Mouse (Mus musculus) heart, adult 9 months (tissue): Measurements from ENCODE around the gene Zbed5.
A peak's percentile ranks its signal among the peaks of the same experiment; 100 is the strongest.
"Not testable (repeated sequence)": the region's sequence is repeated elsewhere in the genome, so short reads cannot be mapped to it uniquely, and the experiment has no call there.

ENCODE experiments used
- DNase-seq, 2 experiments: peaks; one replicate each; pipeline ENCODE4 v3.0.0; 2022; ENCODE audit warnings: low spot score in 2 of 2

Zbed5 gene

DNA sequence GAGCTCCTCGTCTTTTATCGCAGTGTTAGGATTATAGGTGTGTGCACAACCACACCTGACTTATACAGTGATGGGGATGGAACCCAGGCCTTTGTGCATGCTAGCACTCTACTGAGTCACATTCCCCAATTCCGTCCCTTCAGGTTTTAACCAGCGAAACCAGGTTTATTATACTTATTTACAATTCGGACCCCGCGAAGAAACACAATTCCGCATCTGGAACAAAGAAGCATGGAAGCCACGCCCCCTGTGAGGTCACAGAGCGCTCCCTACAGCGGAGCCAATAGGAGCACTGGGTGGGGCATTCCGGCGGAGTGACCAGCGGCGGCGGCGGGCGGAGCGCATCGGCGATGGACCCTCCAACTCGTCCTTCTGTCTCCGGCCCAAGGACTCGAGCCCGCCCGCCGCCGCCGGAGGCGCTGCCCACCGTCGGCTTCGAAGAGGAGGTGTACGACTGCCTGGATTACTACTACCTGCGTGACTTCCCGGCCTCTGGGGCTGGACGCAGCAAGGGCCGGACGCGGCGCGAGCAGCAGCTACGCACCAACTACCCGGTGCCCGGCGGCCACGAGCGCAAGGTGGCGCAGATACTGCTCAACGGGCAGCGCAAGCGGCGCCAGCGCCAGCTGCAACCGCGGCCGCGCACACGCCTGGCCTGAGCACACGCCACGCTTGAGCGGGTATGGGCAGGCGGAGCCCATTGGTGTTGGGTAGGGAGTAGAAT lies 12.9 kb downstream of the Zbed5 start, which contains the start of gene Nupr1l:
TSS of gene Nupr1l (plus strand) at position 299 of the 724 bp plus-strand sequence.
- DNase-seq, result peak; percentile 87 to 89

DNA sequence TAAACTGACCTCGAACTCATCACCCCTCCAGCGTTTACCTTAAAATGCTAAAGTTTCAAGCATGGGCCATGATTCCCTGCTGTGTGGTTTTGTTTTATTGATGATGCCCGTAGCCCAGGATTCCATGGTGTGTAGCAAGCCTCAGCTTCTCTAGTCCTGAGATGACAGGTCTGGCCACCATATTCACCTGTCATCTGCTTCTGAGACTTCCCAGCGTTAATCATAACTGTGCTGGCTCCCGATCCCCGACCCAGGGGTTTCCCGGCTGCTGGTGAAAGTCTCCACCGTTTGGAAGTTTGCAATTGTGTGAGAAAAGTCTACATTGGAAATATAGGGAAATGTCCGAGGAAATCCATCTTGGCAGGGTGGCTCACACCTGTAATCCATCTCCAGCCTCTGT lies 13.6 kb downstream of the Zbed5 start:
- no peak for DNase-seq

DNA sequence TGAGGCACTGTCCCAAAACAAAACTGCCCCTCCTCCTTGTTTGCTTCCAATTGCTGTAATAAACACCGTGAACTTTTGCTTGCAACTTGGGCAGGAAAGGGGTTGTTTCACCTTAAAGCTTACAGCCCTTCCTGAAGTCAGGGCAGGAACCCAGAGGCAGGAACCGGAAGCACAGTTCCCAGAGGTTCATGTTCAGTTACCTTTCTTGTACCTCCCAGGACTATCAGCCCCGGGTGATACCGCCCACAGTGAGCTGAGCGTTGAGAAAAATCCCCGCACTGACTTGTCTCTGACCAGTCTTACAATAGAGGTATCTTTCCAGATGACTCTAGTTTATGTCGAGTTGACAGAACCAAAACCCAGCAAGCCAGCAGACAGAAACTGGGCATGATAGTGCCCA lies 14.1 kb downstream of the Zbed5 start:
- no peak for DNase-seq

DNA sequence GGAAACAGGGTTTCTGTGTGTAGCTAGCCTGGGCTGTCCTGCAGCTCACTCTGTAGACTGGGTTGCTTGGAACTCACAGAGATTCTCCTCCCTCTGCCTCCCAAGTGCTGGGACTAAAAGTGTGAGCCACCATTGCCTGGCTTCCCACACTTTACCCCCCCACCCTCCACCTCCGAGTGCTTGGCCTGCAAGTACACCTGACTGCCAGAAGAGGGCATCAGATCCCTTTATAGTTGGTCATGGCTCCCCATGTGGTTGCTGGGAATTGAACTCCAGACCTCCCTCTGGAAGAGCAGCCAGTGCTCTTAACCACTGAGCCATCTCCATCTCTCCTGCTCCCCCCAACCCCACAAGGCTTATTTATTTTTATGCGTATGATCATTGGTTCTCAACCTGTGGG lies 18.5 kb downstream of the Zbed5 start:
- DNase-seq, result no peak

DNA sequence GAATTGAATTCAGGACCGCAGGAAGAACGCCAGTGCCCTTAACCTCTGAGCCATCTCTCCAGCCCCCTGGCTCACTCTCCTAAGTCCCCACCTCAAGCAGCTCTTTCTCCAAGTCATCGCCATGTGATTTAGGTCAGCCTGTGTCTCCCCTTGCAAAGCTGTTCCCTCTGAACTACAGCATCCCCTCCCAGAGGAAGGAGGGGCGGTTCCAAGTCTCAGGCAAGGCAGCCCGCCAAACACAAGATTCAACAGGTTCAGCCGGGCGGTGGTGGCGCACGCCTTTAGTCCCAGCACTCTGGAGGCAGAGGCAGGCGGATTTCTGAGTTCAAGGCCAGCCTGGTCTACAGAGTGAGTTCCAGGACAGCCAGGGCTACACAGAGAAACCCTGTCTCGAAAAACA lies 20.0 kb downstream of the Zbed5 start:
- DNase-seq, result not testable (repeated sequence)

DNA sequence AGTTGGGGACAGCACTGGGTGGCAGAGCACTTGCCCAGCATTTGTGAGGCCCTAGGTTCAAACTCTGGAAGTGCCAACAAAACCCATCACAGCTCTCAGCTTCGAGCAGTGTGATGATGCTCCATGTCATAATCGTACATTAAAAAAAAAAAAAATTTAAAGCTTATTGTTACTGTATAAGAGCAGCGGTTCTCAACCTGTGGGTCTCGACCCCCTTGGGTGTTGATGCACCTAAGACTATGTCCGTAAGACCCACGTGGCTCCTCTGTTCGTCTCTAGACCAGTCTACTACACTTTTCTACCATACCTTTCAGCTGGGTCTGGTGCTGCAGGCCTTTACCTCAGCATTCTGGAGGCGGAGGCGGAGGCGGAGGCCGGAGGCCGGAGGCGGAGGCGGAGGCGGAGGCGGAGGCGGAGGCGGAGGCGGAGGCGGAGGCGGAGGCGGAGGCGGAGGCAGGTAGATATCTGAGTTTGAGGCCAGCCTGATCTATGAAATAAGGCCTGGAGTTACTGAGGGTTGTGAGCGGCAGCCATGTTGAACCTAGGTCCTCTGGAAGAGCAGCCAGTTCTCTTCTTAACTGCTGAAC lies 22.6 kb downstream of the Zbed5 start:
- DNase-seq, result no peak

DNA sequence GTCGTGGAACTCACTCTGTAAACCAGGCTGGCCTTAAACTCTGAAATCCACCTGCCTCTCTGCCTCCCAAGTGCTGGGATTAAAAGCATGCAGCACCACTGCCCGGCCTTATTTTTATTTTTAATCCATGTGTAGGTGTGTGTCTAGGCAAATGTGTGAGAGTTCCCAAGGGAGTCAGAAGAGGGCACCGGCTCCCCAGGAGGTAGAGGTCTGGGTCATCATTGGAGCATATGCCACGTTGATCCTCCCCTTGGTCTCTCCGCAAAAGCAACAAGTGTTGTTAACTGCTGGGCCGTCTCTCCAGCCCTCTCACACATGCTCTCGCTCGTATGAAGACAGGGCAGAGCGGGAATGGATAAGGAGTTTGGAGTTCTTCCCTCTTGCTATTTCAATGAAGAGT lies 23.2 kb downstream of the Zbed5 start:
- no peak for DNase-seq

DNA sequence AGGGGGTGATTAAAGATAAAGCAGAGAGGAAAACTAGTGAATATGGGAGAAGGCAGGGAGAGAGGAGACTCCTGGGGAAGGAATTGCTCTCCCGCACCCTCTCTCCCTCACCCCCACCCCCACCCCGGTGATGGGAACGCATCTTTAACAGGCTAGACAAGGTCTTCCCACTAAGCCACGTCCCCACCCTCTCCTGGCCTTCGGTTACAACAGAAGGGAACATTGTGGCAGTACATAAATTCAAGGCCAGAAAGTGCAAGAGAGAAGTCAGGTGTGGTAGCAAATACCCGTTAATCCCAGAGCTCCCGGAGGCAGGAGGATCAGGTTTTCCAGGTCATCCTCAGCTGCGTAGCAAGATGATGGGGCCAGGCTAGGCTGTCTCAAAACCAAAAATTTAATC lies 23.8 kb downstream of the Zbed5 start:
- no peak for DNase-seq

DNA sequence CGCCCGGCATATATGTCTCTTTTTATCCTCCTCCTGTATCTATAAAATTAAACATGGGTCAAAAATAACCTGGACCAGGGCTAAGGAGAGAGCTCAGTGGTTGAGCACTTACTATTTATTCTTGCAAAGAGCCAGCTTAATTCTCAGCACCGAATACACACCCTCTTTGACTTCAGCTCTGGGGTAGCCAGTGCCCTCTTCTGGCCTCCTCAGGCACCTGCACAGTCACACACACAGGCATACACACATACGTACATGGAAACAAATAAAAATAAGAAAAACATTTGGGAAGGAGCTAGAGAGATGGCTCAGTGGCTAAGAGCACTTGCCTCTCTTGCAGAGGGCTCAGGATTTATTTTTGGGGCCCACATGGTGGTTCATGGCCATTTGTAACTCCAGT lies 26.4 kb downstream of the Zbed5 start:
- DNase-seq, result no peak

DNA sequence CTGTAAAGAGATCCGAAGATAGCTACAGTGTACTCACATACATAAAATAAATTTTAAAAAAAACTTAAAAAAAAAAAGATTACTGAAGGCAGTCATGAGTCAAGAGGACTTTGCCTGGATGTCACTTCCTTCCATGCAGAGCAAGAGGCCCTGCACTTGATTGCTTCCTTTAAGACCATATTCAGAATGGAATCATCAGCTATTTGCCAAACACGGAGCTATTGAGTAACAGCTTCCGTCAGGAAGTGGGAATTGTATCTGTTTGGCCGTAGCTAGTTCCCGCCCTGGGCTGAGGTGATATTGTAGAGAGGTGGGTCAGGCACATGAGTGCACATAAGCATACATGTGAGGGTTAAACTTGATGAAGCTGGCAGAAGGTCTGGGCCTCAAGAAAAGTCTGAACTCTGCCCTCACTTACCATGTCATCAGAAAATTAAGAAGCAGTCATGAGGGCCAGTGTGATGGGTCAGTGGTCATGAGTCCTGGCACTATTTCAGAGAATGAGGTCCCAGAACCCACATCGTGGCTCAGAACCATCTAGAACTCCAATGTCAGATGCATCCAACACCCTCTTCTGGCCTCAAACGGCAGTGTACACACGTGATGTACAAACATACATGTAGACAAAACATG lies 29.4 kb downstream of the Zbed5 start:
- DNase-seq, result no peak

DNA sequence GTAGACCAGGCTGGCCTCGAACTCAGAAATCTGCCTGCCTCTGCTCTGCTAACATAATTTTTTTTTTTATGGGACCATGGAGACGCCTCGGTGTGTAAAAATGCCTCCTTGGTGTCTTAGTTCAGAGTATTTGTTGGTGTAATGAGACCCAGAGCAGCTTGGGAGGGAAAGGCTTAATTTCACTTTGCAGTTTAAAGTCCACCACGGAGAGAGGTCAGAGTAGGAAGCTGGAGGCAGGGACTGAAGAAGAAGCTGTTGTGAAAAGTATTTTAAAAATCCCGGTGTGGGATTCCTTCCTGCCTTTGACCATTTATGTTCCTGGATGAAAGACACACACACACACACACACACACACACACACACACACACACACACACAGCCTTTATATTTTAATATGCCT lies 30.4 kb downstream of the Zbed5 start:
- DNase-seq, result no peak

DNA sequence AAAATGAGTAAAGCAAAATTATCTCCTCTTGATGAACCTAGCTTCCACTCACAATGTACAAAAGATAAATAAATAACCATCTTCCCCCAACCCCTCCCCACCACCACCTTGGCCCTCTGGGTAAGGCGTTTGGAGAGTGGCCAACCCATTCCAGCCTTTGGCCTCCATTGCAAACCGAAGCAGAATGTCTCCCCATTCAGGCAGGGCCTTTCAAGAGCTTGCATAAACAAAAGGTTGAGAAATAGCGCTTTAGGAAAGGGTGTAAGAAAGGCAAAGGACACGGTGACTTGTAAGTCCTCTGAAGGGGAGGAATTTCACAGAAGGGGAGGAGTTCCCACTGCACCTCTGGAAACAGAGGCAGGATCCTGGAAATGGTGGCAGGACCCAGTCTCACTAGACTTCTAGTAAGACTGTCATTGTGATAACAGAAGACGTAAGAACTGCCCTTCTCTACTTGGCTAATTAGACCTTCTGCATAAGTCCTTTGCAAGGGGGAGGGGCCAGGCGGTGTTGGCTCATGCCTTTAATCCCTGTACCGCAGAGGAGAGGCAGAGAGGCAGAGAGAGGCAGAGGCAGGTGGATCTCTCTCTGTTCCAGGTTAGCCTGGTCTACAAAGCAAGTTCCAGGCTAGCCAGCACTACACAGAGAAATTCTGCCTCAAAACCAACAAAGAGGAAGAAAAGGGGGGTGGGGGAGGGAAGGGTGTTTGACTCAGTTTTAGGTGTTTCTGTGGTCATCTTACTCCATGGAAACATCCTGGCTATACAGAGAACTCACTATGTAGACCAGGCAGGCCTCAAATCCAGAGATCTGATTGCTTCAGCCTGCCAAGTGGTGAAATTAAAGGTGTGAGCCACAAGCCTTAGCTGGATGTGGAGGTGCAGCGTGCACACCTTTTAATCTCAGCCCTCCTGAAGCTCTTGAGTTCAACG lies 34.7 kb downstream of the Zbed5 start:
- no peak for DNase-seq

DNA sequence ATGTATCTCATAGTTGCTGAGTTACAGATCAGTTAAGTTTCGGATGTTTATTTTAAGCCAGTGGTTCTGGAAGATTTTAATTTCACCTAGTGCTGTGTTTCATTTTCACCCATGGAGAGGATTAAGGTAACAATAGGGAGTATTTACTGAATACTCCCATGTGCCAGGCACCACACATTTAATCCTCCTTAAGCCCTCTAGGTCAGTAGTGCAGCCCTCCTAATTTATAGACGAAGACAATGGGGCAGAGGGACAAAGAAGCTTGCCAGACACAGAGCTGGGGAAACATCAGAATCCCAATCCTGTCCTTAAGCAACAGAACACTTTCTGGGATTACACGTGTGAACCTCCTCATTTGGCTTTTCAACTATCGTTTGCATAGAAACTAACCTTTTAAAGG lies 41.4 kb downstream of the Zbed5 start:
- no peak for DNase-seq

DNA sequence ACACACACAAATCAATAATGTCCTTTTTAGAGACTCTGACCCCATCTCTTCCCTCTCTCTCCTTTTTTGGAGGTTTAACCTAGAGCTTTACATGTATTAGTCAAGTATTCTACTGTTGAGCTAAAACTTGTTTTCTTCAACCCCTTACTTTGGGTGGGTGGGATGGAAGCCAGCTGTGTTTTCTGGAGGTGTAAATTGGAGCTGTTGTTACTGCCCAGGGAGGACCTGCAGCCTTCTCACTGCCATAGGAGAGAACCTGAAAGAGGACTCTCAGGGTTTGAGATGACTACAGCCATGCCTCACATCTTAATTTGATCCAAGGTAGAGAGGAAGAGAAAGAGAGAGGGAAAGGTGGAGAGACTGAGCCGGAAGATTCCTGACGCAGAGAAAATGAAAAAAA lies 44.8 kb downstream of the Zbed5 start:
- DNase-seq, result no peak

DNA sequence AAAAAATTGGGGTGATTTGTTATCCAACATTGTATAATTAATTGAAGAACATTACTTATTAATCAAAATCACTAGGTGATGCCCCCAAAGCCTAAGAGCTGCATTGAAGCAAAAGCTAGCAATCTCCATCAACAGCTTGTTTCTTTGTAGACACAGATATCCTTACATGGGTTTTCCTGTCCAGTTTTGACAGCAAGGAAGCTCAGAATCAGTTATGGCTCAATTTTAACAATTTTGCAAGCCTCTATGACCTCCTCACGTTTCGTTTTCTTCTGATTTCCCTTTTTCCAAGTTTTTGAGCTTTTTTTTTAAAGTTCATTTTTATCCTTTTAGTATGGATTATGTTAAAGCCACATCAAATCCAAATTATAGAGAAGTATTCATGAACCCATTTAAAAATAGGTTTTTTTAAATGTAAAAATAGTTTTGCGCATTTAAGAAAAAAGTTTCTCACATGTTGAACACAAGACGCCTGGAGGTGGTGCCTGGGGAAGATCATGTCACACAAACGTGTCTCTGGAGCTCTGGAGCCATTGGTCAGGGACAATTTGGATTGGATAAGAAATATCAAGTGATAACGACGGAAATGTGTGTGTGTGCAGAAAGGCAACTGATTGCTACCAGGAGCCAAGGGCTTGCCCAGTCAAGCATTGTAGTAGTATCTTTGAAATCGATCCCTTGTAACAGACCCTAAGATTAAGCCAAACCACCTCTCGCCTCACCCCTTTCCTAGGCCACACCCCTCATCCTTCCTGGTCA lies 45.4 kb downstream of the Zbed5 start:
- DNase-seq, result no peak

DNA sequence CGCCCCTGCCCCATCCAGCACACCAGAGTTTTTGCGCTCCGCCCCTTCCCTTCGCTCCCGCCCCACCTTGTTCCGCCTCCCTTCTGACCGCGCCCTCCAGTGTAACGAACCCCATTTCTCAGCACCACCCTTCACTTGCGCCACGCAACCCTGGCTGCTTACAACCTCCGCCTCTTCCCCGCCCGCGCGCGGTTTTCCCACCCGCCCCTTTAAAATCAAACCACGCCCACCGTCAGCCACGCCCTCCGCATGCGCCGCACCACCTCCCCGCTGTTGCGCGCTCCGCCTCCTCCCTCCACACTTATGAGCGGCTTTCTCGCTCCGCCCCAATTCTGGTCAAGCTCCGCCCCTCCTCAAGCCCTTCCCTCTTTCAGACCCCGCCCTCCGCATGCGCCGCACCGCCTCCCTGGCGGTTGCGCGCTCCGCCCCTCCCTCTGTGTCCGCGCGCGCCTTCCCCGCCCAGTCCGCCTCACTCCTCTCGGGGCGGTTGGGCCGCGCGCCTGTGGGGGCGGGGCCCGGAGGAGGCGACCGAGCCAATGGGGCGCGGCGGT lies 46.0 kb downstream of the Zbed5 start, which contains the start of gene Vkorc1l1:
TSS of gene Vkorc1l1 (plus strand) at position 476 of the 551 bp plus-strand sequence.
- DNase-seq, result peak; percentile 96 to 97

DNA sequence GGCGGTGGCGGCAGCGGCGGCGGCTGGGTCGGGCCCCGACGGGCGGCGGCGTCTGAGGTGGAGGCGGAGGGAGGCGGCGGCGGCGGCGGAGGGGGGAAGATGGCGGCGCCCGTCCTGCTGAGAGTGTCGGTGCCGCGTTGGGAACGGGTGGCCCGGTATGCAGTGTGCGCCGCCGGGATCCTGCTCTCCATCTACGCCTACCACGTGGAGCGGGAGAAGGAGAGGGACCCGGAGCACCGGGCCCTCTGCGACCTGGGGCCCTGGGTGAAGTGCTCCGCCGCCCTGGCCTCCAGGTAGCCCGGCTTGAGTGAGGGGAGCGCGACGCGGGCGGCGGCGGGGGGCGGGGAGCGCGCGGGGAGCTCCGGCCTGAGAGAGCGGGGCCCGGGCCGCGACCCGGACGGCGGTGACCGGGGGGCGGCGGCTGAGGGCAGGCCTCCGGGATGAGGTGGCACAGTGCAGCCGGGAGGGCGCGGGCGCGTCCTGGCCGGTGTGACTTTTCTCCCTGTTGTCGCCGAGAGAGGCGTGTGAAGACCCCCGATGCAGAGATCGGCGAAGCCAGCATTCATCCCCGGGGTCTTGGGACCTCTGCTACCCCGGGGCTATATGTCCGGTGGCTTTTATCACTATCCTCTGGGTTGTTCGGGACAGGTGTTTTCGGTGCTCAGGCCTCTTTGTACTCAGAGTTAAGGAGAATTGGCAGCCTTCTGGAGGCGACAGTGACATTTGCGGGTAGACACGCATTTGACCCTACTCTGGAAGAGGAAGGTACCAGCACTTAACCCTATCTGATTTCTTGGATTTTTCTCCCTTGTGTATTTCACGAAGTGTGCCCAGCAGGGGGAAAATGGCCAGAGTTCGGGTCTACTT lies 46.8 kb downstream of the Zbed5 start:
- peak; percentile 26 to 44 for DNase-seq

DNA sequence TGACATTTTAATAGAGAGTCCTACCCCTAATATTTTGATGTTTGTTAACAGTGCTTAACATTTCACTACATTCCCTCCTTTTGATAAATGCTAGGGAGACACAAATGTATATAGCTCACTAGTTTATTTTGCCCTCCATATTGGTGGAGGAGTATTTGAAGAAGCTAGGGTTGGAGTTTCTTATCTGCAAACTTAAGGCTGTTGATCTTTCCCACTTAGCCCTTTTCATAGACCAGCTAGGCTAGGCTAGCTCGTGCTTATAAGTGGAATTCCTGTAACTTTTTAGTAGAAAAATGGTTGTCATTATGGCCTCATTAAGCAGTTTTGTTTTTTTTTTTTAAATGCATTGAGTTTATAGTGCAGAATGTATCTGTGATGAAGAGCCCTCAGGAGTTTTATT lies 47.9 kb downstream of the Zbed5 start:
- no peak for DNase-seq

DNA sequence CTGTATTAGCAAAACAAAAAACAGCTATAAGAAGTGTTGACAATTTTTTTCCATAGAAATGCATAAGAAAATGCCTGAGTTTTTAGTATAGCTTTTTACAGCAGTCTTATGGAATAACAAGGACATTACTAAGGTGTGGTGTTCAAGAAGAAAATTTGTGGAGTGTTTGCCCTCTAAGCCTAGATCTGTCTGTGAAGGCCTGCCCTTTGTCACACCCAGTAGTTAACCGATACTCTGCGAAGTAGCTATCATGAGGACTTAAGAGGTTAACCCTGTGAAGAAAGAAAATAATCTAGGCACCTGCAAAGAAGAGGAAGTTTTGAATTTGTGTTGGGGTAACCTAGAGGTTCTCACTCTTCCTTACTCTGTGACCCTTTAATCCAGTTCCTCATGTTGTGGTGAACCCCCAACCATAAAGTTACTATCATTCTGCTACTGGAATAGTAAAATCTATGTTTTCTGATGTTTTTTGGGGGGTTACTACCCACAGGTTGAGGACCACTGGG lies 52.1 kb downstream of the Zbed5 start:
- no peak for DNase-seq

DNA sequence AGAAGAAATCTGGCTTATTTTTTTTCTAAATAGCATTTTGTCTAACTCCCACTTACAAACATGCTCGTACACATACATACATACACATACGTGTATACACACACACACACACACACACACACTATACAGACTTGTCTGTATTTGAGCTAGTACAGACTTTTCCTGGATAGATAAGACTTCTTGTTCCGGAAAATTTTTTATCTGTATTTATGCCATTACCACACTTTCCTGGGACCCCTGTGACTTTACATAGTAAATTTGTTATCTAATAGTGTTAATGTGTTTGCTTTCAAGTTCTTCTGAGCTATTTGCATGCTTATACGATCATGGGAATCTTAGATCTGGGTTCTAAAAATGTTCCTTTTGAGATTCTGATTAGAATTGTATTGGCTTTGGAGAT lies 56.6 kb downstream of the Zbed5 start:
- no peak for DNase-seq
